Mouse (Mus musculus) CH12F3 (cell line): Measurements from ENCODE around the gene Dgat2.

Experiments
- in situ Hi-C: fragments of 300-500 bp; cut with MboI; formaldehyde crosslinking; loops from 2 replicates; pipeline ENCODE4 v1.14.3; 2020; ENCODE audit warnings: low sequenced_read_pairs

Dgat2 gene

DNA sequence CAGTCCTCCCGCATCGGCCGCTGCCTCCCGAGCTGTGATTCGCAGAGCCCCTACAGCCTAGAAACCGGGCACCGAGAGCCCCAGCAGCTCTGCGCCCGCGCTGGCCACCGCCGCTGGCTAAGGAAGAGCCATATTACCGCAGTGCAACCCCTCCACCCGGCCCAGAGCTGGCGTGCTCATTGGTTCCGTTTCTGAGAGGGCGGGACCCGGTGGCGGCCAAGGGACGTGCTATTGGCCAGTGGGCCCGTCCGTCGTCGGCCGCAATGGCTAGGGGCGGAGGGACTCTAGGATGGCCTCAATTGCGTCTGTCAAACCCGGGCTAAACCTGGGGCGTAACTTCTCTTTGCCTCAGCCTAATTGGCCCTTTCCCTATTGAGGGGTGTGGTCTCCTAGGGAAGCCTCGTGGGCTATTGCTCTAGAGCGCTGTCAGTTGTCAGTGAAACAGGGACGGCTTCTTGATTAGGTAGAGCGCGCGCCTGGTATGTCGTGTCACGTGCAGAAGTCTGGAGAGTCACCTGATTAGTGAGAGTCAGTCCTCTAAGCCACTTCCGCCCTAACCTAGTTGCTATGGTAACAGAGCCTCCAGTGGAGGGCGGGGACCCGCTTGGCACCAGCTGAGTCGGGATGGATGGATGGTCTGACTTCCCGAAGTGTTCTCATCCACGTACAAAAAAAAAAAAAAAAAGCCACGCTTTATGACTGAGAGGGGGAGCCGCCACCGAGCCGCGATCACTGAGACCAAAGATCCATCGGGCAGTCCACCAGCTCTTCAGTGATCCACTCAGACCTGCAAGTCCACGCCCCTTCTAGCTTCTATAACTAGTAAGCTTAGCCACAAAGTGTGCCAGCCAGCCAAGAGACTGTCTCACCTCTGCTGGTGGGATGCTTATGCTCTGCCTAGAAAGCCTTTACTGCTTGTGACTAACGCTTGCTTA lies 41.3 kb downstream of the Dgat2 start, which contains the start of gene Uvrag:
Uvrag (minus strand) TSS at position 158 of the 935 bp plus-strand sequence.
- in situ Hi-C loops = loop anchor here (5.0 kb wide), 1 partner anchor 34 kb away; no protein-coding TSS in a partner anchor

- in situ Hi-C loops = loop anchor here (5.0 kb wide), 1 partner anchor 33 kb away; no protein-coding TSS in a partner anchor
These were observed 42.0 kb downstream of the Dgat2 start for GRCm38 (mm10) chr7:99140511-99140910.

DNA sequence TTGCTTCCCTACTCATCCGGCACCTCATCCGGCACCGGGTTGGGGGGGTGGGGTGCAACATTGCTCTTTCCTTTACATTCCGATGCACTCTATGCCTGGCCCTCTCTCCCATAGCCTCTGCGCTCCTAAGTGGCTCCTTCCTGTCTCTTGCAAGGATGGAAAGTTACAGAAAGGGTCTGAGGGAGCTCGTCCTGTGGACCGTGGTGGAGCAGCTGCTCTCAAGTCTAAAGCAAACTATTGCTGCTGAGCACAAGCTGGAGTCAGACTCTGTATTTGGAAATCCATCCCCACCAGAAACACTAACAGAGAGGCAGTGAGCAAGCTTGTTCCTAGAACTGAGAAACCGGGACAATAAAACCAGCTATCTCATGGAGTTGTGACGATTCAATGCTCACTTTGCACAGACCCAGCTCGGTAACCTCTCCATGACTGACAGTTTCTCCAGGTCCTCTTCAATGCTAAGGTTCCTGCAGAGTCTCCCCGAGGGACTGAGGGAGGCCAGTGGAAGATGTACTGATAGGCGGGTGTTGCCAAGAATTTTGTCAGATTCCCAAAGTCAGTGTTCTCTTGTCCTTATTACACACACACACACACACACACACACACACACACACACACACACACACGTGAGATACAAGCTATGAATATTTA lies 42.6 kb downstream of the Dgat2 start:
- in situ Hi-C loops = loop anchor here (5.0 kb wide), 1 partner anchor 33 kb away; no protein-coding TSS in a partner anchor

GRCm38 (mm10) chr7:99137541-99137940 lies 45.0 kb downstream of the Dgat2 start:
- in situ Hi-C loops = no loop called here

DNA sequence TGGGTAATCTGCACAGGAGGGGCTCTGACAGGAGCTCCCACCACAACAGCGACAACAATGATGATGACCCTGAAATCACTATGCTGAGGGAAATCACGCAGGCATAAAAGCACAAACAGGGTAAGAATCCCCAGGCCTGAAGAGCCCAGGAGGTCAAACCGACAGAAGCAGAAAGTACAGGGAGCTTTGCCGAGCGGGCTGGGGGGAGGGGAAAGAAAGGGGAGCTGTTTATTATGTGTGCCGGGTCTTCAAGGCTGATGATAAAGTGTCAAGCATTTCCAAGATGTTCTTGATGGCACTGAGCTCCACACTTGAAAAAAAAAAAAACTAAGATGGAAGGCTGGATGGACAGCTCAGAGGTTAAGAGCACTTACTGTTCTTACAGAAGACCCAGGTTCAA lies 45.7 kb downstream of the Dgat2 start:
- in situ Hi-C loops = no loop called here

GRCm38 (mm10) chr7:99133811-99134402 lies 48.6 kb downstream of the Dgat2 start:
- in situ Hi-C loops = no loop called here

- in situ Hi-C loops = no loop called here
These were observed 49.9 kb downstream of the Dgat2 start for GRCm38 (mm10) chr7:99132597-99132996.

DNA sequence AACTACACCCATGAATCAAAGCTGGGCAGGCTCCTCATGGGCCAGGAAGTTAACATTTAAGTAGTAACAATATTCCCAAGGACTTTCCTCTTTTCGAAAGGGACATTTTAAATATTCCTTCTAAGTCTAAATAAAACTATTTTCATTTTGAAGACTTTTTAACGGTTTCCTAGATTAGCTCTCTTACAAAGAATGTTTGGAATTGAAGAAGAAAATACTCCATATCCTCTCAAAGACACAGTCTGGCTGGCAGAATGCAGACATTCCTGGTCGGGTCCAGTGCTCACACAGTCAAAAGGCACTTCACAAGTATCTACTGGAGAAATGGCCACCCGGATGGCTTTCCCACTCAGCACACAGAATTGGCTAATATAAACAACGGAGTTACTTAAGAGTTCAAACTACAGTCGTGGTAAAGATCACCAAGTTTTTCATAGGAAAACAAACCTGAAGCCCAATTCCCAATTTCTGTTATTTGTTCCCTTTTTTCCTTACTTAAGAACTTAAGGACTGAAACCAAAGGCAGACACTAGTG lies 50.6 kb downstream of the Dgat2 start:
- in situ Hi-C loops = no loop called here

GRCm38 (mm10) chr7:99128965-99129364 lies 53.6 kb downstream of the Dgat2 start:
- in situ Hi-C loops = no loop called here

DNA sequence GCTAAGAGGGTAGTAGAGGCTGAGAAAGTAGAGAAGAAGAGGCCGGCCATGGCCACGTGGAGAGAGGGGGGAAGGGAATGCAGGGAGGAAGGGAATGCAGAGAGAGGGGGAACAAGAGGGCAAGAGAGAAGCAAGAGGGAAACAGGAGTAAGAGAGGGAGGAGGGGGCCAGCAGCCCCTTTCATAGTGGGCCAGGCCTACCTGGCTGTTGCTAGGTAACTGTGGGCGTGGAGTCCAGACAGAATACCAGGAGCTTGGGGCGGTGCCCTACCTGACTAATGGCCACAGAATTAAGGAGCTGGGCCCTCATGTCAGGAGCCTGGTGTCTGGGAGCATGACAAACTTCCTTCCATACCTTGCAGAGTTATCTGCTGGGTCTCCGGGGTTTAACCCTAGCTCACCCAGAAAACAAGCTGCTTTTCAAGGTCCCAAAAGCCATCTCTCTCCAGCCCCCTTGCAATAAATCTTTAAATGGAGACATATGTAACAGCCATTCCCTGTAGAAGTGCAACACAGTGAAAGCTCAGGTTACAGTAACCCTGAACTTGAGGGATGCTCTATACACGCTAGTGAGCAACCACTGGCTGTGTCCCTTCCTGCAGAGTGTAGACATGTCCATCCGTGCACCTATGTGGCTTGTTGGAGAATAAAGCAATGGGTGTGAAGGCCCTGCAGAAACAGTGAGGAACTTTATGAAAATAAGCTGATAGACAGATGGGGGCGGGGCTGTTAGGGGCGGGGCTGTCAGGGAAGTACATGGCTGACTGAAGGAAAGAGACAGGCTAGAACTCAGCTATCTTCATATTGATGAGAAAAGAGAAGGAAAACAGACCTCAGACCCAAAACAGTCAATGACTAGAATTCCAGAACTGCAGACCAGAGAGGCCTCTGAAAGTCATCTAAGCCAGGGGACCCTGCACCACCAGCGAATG lies 54.2 kb downstream of the Dgat2 start:
- in situ Hi-C loops = no loop called here

GRCm38 (mm10) chr7:99126057-99126456 lies 56.5 kb downstream of the Dgat2 start:
- in situ Hi-C loops = no loop called here

DNA sequence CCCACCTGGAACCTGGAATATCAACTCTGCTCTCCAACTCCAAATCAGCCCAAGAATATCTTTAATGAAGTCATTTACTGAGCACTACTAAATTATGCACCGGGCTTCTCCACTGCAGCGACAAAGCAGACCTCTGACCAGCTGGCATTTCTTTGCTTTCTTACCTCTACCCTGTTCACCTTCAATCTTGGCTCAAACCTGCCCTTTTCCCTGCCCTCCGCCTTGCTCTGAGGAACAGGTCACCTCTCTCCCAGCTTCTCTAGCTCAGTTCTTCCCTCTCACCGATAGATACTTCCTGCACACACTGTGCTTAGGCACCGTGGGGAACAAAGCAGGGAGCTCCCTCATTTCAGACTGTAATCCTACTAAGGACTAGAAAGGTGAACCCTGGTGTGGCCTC lies 59.9 kb downstream of the Dgat2 start:
- in situ Hi-C loops = no loop called here

DNA sequence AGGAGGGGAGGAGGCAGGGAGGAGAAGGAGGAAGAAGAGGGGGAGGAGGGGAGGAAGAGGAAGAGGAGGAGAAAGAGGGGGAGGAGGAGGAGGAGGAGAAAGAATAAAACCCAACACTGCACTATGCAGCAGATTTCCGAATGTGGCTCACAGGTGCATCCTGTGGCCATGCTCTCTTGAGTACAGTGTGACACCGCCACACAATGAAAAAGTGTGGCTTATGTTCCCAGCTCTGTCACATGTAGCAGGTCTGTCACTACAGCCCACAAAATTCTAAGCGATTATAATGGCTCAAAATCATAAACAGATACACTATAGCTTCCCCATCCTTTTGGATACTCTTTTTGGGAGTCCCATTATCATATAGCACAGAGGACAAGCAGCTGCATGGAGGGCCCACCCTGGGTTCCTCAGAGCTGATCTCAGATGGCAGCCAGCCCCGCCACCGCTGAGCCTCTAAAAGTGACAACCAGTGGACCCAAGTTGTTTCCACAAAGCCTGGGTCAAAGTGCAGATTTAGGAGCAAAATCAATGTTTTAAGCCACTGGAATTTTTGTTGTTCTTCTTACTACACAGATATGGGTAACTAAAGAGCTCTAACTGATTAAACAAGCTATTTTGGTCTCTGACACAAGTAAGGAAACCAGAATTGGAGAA lies 61.5 kb downstream of the Dgat2 start:
- in situ Hi-C loops = no loop called here

DNA sequence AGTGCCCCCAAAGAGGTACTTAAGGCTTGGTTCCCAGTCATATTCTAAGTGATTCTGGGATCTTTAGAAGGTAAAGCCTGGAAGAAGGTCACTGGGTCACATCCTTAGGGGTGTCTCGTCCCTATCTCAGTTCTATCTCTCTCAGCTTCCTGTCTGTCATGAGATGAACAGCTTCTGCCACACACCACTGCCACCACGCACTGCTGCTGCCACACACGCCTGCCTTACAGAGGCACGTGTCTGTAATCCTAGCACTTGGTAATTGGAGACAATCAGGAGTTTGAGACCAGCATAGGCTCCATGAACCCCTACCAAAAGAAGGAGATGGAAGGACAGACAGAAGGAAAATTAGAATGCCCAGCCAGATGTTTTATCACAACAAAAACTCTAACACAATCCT lies 62.4 kb downstream of the Dgat2 start:
- in situ Hi-C loops = no loop called here

GRCm38 (mm10) chr7:99116781-99117180 lies 65.7 kb downstream of the Dgat2 start:
- in situ Hi-C loops = no loop called here

GRCm38 (mm10) chr7:99114006-99114726 lies 68.4 kb downstream of the Dgat2 start:
- in situ Hi-C loops = no loop called here

- in situ Hi-C loops = loop anchor here (5.0 kb wide), 1 partner anchor 35 kb away; the partner anchor contains the start of gene Uvrag
These were observed 75.0 kb downstream of the Dgat2 start for GRCm38 (mm10) chr7:99107566-99107965.

- in situ Hi-C loops = loop anchor here (5.0 kb wide), 1 partner anchor 36 kb away; the partner anchor contains the start of gene Uvrag
These were observed 75.7 kb downstream of the Dgat2 start for GRCm38 (mm10) chr7:99106714-99107270.
